Mouse (Mus musculus) megakaryocyte, embryonic 14.5 days (primary cell): ENCODE results near the gene Stk25.

ENCODE experiments used
- FLI1 ChIP-seq: IDR thresholded peaks from 2 replicates; pipeline ENCODE4 v1.6.1; 2012; ENCODE audit warnings: low read length, inconsistent platforms, mixed read lengths
- GATA1 ChIP-seq: IDR thresholded peaks from 3 replicates; pipeline ENCODE4 v1.6.1; 2012; ENCODE audit warnings: mixed read lengths, low read length, inconsistent platforms, borderline replicate concordance

DNA sequence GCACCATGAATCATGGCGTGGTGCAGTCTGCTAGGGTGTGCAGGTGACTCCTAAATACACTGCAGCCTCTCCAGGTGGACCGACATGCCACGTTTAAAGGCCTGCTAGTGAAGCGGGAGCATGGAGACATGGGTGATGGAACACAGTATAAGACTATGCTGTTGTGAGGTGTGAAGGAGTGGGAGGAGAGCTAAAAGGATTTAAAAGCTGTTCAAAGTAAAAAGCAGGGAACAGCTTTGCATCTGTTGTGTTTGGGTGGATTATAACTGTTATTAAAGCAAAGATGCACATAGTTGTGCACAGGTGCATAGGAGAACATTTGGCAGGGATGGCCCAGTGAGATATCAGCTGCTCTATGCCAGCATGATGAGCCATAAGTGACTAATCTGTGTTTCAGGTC, 80.6 kb downstream of the Stk25 start:
- TF ChIP-seq GATA1 (no peak), FLI1 (no peak)
